Mouse (Mus musculus): ENCODE results near the gene Dpf2.

DNA sequence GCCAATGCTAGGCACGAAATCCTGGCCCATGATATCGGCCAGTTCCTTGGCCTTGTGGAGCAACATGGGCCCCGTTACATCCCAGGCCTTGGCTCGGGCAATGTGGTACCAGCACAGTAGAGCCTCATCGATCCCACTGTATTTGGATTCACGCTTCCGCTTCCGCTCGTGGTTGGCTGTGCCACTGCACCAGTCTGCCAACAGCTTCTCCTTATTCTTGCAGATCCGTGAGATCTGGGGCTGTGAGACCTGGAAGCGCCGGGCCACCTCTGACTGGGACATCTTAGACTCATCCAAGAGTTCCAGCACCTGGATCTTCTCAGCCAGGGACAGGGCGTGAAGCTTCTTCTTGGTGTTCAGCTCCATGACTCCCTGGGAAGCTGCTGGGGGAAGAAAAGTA, 20.1 kb downstream of the Dpf2 start:
- TF ChIP-seq CTCF (IDR thresholded peaks at IDR 0.05; ENCODE audit: insufficient read depth, low read depth, low read length) (no peak), POLR2A (IDR thresholded peaks at IDR 0.05; ENCODE audit: insufficient read depth, low read depth, low read length) (no peak)

Data from olfactory bulb, adult 2 months (tissue).